Mouse (Mus musculus) neural tube, embryonic 12.5 days (tissue): ENCODE data around the gene Clic3. TPM values are rescaled to one million over a fixed set of nuclear protein-coding genes. Genes with fewer than 3 reads are reported as not detected.

ENCODE experiments used
- ATAC-seq: fragments of 200-750 bp; cut with Nextera tagmentation; 2 replicates; pipeline ENCODE4 v1.8.0; 2017; ENCODE audit warnings: low read depth, mild to moderate bottlenecking, moderate TSS enrichment, moderate library complexity; ENCODE audit not compliant: low FRiP score
- H3K27ac ChIP-seq: fragments of 300-500 bp; sonication (generic); 2 replicates; pipeline ENCODE4 v1.5.1; 2016
- H3K27me3 ChIP-seq: fragments of 300-500 bp; sonication (generic); replicated peaks from 2 replicates; pipeline ENCODE4 v1.6.1; 2016; ENCODE audit warnings: mild to moderate bottlenecking
- H3K36me3 ChIP-seq: fragments of 300-500 bp; sonication (generic); 2 replicates; pipeline ENCODE4 v1.6.1; 2016; ENCODE audit warnings: mild to moderate bottlenecking
- H3K4me1 ChIP-seq: fragments of 300-500 bp; sonication (generic); 2 replicates; pipeline ENCODE4 v1.6.1; 2016
- H3K4me2 ChIP-seq: fragments of 300-500 bp; sonication (generic); replicated peaks from 2 replicates; pipeline ENCODE4 v1.6.1; 2016; ENCODE audit warnings: mild to moderate bottlenecking
- H3K4me3 ChIP-seq: fragments of 300-500 bp; sonication (generic); 2 replicates; pipeline ENCODE4 v1.5.1; 2016
- H3K9ac ChIP-seq: fragments of 300-500 bp; sonication (generic); 2 replicates; pipeline ENCODE4 v1.6.1; 2016; ENCODE audit warnings: mild to moderate bottlenecking
- H3K9me3 ChIP-seq: fragments of 300-500 bp; sonication (generic); 2 replicates; pipeline ENCODE4 v1.6.1; 2016; ENCODE audit warnings: mild to moderate bottlenecking
- WGBS: fragments of 180-500 bp; shearing (Covaris S2); methylation state at CpG from one replicate; pipeline ENCODE4 v1.1.7; 2016; 5-methylcytosine and 5-hydroxymethylcytosine counted together
- polyA plus RNA-seq: library from polyadenylated mRNA; unstranded; fragments of >200 nt; fragmentation: Nextera tagmentation; extraction: Ambion mirVana; gene quantifications from 2 replicates; pipeline ENCODE4 v1.2.1, GENCODE M21; 2016

The Clic3 gene
- polyA plus RNA-seq, 1 experiment from 2014 or later: 2.3 TPM

DNA sequence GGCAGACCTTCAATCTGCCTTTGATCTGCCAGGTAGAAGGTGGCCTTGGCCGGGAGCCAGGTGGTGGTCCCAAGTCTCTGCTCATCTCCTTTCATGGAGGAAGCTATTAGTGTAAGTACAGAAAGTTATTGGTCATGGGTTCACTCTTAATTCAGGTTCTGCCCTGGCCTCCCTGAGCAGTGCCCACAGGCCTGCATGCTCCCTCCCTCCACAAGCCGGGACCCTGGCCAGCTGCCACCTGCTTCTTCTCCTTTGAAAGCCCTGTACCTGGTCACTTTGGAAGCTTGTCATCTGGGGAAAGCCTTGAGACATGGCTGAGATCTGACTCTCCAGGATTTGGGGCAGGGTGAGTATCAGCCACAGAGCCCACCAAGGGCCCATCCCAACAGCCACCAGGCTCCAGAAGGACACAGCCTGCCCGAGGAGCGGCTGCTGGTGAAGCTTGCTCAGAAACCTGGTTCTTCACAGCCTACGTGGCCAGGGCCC, 36.9 kb downstream of the Clic3 start, which contains the start of gene Lcn12:
Gene Lcn12, minus strand, starts transcription at position 436 of the 486 bp plus-strand sequence.
- H3K4me1 ChIP-seq: no peaks in the 10 kb centered on the region
- ATAC-seq: no peak
- H3K4me2 ChIP-seq: no peak within 1 kb of the TSS
- no peak within 1 kb of the TSS for H3K27ac ChIP-seq
- no peak within 1 kb of the TSS for H3K9ac ChIP-seq
- no peaks in the 10 kb centered on the region for H3K36me3 ChIP-seq
- H3K4me3 ChIP-seq: no peak within 1 kb of the TSS
- H3K9me3 ChIP-seq: no peaks in the 10 kb centered on the region
- WGBS: 83% methylated on average over 5 of the region's 5 CpGs
- H3K27me3 ChIP-seq: no peaks in the 10 kb centered on the region

GRCm38 (mm10) chr2:25496462-25496861, 39.8 kb downstream of the Clic3 start:
- Histone ChIP-seq H3K9ac (no peak overlapping the region), H3K9me3 (no peaks in the 10 kb centered on the region), H3K36me3 (no peaks in the 10 kb centered on the region), H3K4me1 (peaks cover 6% of the 10 kb centered on the region), H3K27me3 (no peaks in the 10 kb centered on the region), H3K4me3 (no peak overlapping the region), H3K4me2 (no peak overlapping the region), H3K27ac (no peak overlapping the region)
- 45% methylated on average over 4 of the region's 4 CpGs for WGBS
- no peak for ATAC-seq

GRCm38 (mm10) chr2:25497846-25498575, 41.4 kb downstream of the Clic3 start:
- Histone ChIP-seq H3K36me3 (peaks cover 3% of the 10 kb centered on the region), H3K4me3 (no peak overlapping the region), H3K9ac (no peak overlapping the region), H3K9me3 (no peaks in the 10 kb centered on the region), H3K4me2 (no peak overlapping the region), H3K4me1 (peaks cover 15% of the 10 kb centered on the region), H3K27ac (no peak overlapping the region), H3K27me3 (no peaks in the 10 kb centered on the region)
- WGBS: 63% methylated on average over 6 of the region's 6 CpGs
- no peak for ATAC-seq

- H3K9me3 ChIP-seq: no peaks in the 10 kb centered on the region
- peaks cover 15% of the 10 kb centered on the region for H3K4me1 ChIP-seq
- no peak for ATAC-seq
- 72% methylated on average over 15 of the region's 15 CpGs for WGBS
- no peak overlapping the region for H3K4me3 ChIP-seq
- H3K9ac ChIP-seq: no peak overlapping the region
- no peak overlapping the region for H3K27ac ChIP-seq
- no peak overlapping the region for H3K4me2 ChIP-seq
- no peaks in the 10 kb centered on the region for H3K27me3 ChIP-seq
- peaks cover 12% of the 10 kb centered on the region for H3K36me3 ChIP-seq
Observed at GRCm38 (mm10) chr2:25498622-25499478, 42.2 kb downstream of the Clic3 start.

GRCm38 (mm10) chr2:25500071-25500575, 43.5 kb downstream of the Clic3 start:
- ATAC-seq: peak; percentile 56
- WGBS: 67% methylated on average over 6 of the region's 6 CpGs
- Histone ChIP-seq H3K4me3 (peak overlapping the region; percentile 89), H3K36me3 (peaks cover 24% of the 10 kb centered on the region), H3K4me2 (peak overlapping the region; percentile 95), H3K9me3 (no peaks in the 10 kb centered on the region), H3K4me1 (peaks cover 15% of the 10 kb centered on the region), H3K9ac (peak overlapping the region; percentile 29), H3K27me3 (no peaks in the 10 kb centered on the region), H3K27ac (no peak overlapping the region)

GRCm38 (mm10) chr2:25500576-25501405, 44.2 kb downstream of the Clic3 start, which contains the start of gene Fbxw5:
Fbxw5 (plus strand) TSS chr2:25500750.
- Histone ChIP-seq H3K36me3 (peaks cover 29% of the 10 kb centered on the region), H3K9ac (peak within 1 kb of the TSS; percentile 93), H3K27ac (no peak within 1 kb of the TSS), H3K4me2 (peak within 1 kb of the TSS; percentile 95), H3K9me3 (no peaks in the 10 kb centered on the region), H3K4me1 (peaks cover 15% of the 10 kb centered on the region), H3K27me3 (no peaks in the 10 kb centered on the region), H3K4me3 (peak within 1 kb of the TSS; percentile 89)
- peak; percentile 88 for ATAC-seq
- 2% methylated on average over 40 of the region's 44 CpGs for WGBS

DNA sequence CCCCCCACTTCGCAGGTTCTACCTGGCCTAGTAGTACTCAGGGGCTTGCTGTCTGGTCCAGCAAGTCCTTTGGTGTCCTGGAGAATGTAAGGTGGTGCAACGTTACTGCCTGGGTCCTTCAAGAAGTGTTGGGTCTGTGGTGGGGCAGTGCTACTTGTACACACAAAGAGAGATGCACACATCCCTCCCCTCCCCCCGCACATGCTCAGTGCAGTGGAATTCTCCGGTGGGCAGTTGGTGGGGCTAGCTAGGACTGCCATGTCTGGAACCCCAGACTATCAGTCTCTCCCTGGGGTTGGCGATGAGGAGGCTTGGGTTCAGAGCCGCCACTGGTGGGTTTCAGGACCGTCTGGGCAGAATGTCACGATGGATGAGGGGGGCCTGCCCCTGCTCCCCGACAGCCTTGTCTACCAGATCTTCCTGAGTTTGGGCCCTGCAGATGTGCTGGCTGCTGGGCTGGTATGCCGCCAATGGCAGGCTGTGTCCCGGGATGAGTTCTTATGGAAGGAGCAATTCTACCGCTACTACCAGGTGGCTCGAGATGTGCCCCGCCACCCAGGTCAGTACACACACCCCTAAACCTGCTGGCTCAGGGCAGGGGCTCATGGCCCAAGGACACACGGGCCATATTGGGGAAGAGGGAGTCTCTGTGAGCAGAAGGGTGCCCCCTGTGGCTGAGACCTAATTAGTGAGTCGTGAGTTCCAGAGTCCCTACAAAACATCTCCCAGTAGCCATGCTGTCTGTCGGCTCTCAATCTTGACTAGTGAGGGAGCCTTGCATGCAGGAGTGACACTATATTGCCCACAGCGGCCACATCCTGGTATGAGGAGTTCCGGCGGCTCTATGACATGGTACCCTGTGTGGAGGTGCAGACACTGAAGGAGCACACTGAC, 45.2 kb downstream of the Clic3 start, which contains the start of gene C8g:
Gene C8g, minus strand, starts transcription at position 127 of the 894 bp plus-strand sequence.
- Histone ChIP-seq H3K4me2 (peak within 1 kb of the TSS; percentile 95), H3K9me3 (no peaks in the 10 kb centered on the region), H3K4me3 (peak within 1 kb of the TSS; percentile 89), H3K27ac (no peak within 1 kb of the TSS), H3K36me3 (peaks cover 33% of the 10 kb centered on the region), H3K27me3 (no peaks in the 10 kb centered on the region), H3K4me1 (peaks cover 15% of the 10 kb centered on the region), H3K9ac (peak within 1 kb of the TSS; percentile 93)
- WGBS: 74% methylated on average over 20 of the region's 20 CpGs
- ATAC-seq: no peak

- Histone ChIP-seq H3K4me2 (no peak overlapping the region), H3K27me3 (no peaks in the 10 kb centered on the region), H3K36me3 (peaks cover 33% of the 10 kb centered on the region), H3K27ac (no peak overlapping the region), H3K4me1 (peaks cover 15% of the 10 kb centered on the region), H3K9ac (no peak overlapping the region), H3K9me3 (no peaks in the 10 kb centered on the region), H3K4me3 (no peak overlapping the region)
- 81% methylated on average over 3 of the region's 3 CpGs for WGBS
- ATAC-seq: no peak
Observed at GRCm38 (mm10) chr2:25502726-25503125, 46.1 kb downstream of the Clic3 start.

DNA sequence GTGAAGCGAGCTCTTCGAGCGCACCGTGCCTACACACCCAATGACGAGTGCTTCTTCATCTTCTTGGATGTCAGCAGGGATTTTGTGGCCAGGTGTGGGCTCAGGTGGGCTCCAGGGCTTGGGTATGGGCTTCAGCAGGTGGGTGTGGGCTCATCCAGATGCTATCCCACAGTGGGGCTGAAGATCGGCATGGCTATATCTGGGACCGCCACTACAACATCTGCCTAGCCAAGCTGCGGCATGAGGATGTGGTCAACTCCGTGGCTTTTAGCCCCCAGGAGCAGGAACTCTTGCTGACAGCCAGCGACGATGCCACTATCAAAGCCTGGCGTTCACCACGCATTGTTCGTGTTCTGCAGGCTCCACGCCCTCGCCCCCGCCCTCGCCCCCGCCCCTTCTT, 47.9 kb downstream of the Clic3 start:
- ATAC-seq: no peak
- Histone ChIP-seq H3K4me1 (peaks cover 15% of the 10 kb centered on the region), H3K9ac (no peak overlapping the region), H3K27me3 (no peaks in the 10 kb centered on the region), H3K4me2 (no peak overlapping the region), H3K36me3 (peaks cover 33% of the 10 kb centered on the region), H3K27ac (no peak overlapping the region), H3K4me3 (no peak overlapping the region), H3K9me3 (no peaks in the 10 kb centered on the region)
- WGBS: 95% methylated on average over 19 of the region's 19 CpGs

- no peak overlapping the region for H3K9ac ChIP-seq
- no peaks in the 10 kb centered on the region for H3K27me3 ChIP-seq
- no peak overlapping the region for H3K4me3 ChIP-seq
- 83% methylated on average over 1 of the region's 1 CpGs for WGBS
- no peak overlapping the region for H3K4me2 ChIP-seq
- no peak for ATAC-seq
- H3K36me3 ChIP-seq: peaks cover 33% of the 10 kb centered on the region
- no peaks in the 10 kb centered on the region for H3K9me3 ChIP-seq
- H3K4me1 ChIP-seq: peaks cover 15% of the 10 kb centered on the region
- H3K27ac ChIP-seq: no peak overlapping the region
Observed at GRCm38 (mm10) chr2:25505000-25505399, 48.4 kb downstream of the Clic3 start.

DNA sequence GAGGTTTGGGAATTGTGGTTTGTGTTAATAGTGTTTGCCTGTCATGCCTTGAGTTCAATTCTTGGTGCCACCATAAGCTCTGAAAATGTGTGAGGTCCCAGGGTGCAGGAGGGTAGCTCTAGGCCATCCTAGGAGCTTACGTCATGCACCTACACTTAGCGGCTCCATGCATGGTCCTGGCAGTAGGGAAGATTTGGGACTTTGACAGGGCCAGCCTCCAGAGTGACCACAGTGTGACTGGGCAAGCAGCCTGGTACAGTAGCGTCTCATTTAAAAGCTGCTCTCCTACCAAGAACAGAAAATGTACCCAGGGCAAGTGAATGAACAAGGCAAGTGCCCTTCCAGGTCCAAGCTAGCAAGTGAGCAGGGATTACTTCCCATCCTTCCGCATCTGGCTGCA, 49.2 kb downstream of the Clic3 start:
- Histone ChIP-seq H3K9ac (no peak overlapping the region), H3K27ac (no peak overlapping the region), H3K9me3 (no peaks in the 10 kb centered on the region), H3K27me3 (no peaks in the 10 kb centered on the region), H3K4me1 (peaks cover 12% of the 10 kb centered on the region), H3K36me3 (peaks cover 33% of the 10 kb centered on the region), H3K4me2 (no peak overlapping the region), H3K4me3 (no peak overlapping the region)
- ATAC-seq: no peak
- WGBS: 97% methylated on average over 4 of the region's 4 CpGs
